Mouse (Mus musculus) hindbrain, embryonic 13.5 days (tissue): ENCODE data around the gene B4galt5. TPM values are rescaled to one million over a fixed set of nuclear protein-coding genes. Genes with fewer than 3 reads are reported as not detected.

Experiments
- ATAC-seq: fragments of 200-750 bp; cut with Nextera tagmentation; 2 replicates; pipeline ENCODE4 v1.8.0; 2017; ENCODE audit warnings: moderate TSS enrichment; ENCODE audit not compliant: low FRiP score
- H3K27ac ChIP-seq: fragments of 300-500 bp; sonication (generic); 2 replicates; pipeline ENCODE4 v1.5.1; 2015; ENCODE audit warnings: inconsistent platforms, mild to moderate bottlenecking, moderate library complexity
- H3K27me3 ChIP-seq: fragments of 300-500 bp; sonication (generic); 2 replicates; pipeline ENCODE4 v1.6.1; 2015; ENCODE audit warnings: mild to moderate bottlenecking, inconsistent platforms
- H3K36me3 ChIP-seq: fragments of 300-500 bp; sonication (generic); 2 replicates; pipeline ENCODE4 v1.6.1; 2015; ENCODE audit warnings: mild to moderate bottlenecking, inconsistent platforms
- H3K4me1 ChIP-seq: fragments of 300-500 bp; sonication (generic); replicated peaks from 2 replicates; pipeline ENCODE4 v1.6.1; 2015; ENCODE audit warnings: inconsistent platforms
- H3K4me2 ChIP-seq: fragments of 300-500 bp; sonication (generic); 2 replicates; pipeline ENCODE4 v1.6.1; 2015; ENCODE audit warnings: inconsistent platforms, mild to moderate bottlenecking, moderate library complexity
- H3K4me3 ChIP-seq: fragments of 300-500 bp; sonication (generic); 2 replicates; pipeline ENCODE4 v1.5.1; 2015; ENCODE audit warnings: mild to moderate bottlenecking, inconsistent platforms
- H3K9ac ChIP-seq: fragments of 300-500 bp; sonication (generic); 2 replicates; pipeline ENCODE4 v1.6.1; 2015; ENCODE audit warnings: mild to moderate bottlenecking, inconsistent platforms
- H3K9me3 ChIP-seq: fragments of 300-500 bp; sonication (generic); 2 replicates; pipeline ENCODE4 v1.6.1; 2016; ENCODE audit warnings: inconsistent platforms
- WGBS: fragments of 180-500 bp; shearing (Covaris S2); methylation state at CpG from one replicate; pipeline ENCODE4 v1.1.7; 2015; 5-methylcytosine and 5-hydroxymethylcytosine counted together
- polyA plus RNA-seq: library from polyadenylated mRNA; unstranded; fragments of >200 nt; fragmentation: Nextera tagmentation; extraction: Ambion mirVana; gene quantifications from 2 replicates; pipeline ENCODE4 v1.2.1, GENCODE M21; 2015

B4galt5 gene
- polyA plus RNA-seq, 1 experiment from 2014 or later, result 12.5 TPM

GRCm38 (mm10) chr2:167306626-167307541 lies 42.1 kb downstream of the B4galt5 start:
- WGBS, result 89% methylated on average over 15 of the region's 15 CpGs
- no peaks in the 10 kb centered on the region for H3K27me3 ChIP-seq
- no peaks in the 10 kb centered on the region for H3K9me3 ChIP-seq
- ATAC-seq, result 0 out of 2 replicates have a peak, but pooled peaks have one; percentile 54
- no peak overlapping the region for H3K4me3 ChIP-seq
- peak overlapping the region; percentile 71 for H3K27ac ChIP-seq
- peaks cover 15% of the 10 kb centered on the region for H3K4me1 ChIP-seq
- no peak overlapping the region for H3K4me2 ChIP-seq
- H3K9ac ChIP-seq, result 0 out of 2 replicates have a peak overlapping the region, but pooled peaks have one; percentile 8
- peaks cover 56% of the 10 kb centered on the region for H3K36me3 ChIP-seq

- H3K36me3 ChIP-seq, result peaks cover 60% of the 10 kb centered on the region
- ATAC-seq, result no peak
- no peak overlapping the region for H3K4me2 ChIP-seq
- WGBS, result 93% methylated on average over 4 of the region's 4 CpGs
- peaks cover 15% of the 10 kb centered on the region for H3K4me1 ChIP-seq
- H3K9ac ChIP-seq, result no peak overlapping the region
- no peaks in the 10 kb centered on the region for H3K27me3 ChIP-seq
- H3K27ac ChIP-seq, result no peak overlapping the region
- no peaks in the 10 kb centered on the region for H3K9me3 ChIP-seq
- H3K4me3 ChIP-seq, result no peak overlapping the region
Measured at GRCm38 (mm10) chr2:167306273-167306594, 42.7 kb downstream of the B4galt5 start.

- Histone ChIP-seq H3K27ac (no peak overlapping the region), H3K9me3 (no peaks in the 10 kb centered on the region), H3K27me3 (no peaks in the 10 kb centered on the region), H3K36me3 (peaks cover 63% of the 10 kb centered on the region), H3K4me3 (no peak overlapping the region), H3K4me2 (no peak overlapping the region), H3K4me1 (peaks cover 15% of the 10 kb centered on the region), H3K9ac (no peak overlapping the region)
- no peak for ATAC-seq
- WGBS, result 94% methylated on average over 13 of the region's 13 CpGs
Measured at GRCm38 (mm10) chr2:167305382-167306272, 43.4 kb downstream of the B4galt5 start.

GRCm38 (mm10) chr2:167304651-167305381 lies 44.2 kb downstream of the B4galt5 start:
- Histone ChIP-seq H3K36me3 (peaks cover 65% of the 10 kb centered on the region), H3K4me2 (no peak overlapping the region), H3K9ac (no peak overlapping the region), H3K27ac (no peak overlapping the region), H3K9me3 (no peaks in the 10 kb centered on the region), H3K27me3 (no peaks in the 10 kb centered on the region), H3K4me3 (no peak overlapping the region), H3K4me1 (peaks cover 20% of the 10 kb centered on the region)
- WGBS, result 91% methylated on average over 16 of the region's 16 CpGs
- no peak for ATAC-seq

DNA sequence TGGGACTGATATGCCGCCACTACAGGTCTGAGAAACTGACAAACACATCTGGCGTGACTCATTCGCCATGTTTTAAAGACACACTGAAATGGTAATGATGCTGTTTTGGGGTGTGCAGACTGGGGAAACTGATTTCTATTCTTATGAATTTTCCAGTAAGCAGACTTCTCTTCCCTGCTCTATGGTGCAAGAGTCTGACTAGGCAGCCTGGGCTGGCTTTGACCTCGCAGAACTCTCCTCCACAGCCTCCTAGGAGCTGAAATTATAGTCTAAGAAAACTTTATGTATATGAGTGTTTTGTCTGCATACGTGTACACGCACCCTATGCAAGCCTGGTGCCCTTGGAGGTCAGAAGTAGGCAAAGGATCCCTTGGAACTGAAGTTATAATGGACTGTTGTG lies 45.2 kb downstream of the B4galt5 start:
- no peak overlapping the region; the same call in 1 of the 2 replicates for H3K9ac ChIP-seq
- no peak overlapping the region for H3K4me3 ChIP-seq
- H3K36me3 ChIP-seq, result peaks cover 57% of the 10 kb centered on the region
- H3K9me3 ChIP-seq, result no peaks in the 10 kb centered on the region
- H3K4me1 ChIP-seq, result peaks cover 30% of the 10 kb centered on the region
- ATAC-seq, result no peak
- H3K27ac ChIP-seq, result no peak overlapping the region
- 90% methylated on average over 6 of the region's 6 CpGs for WGBS
- H3K4me2 ChIP-seq, result no peak overlapping the region
- H3K27me3 ChIP-seq, result no peaks in the 10 kb centered on the region

DNA sequence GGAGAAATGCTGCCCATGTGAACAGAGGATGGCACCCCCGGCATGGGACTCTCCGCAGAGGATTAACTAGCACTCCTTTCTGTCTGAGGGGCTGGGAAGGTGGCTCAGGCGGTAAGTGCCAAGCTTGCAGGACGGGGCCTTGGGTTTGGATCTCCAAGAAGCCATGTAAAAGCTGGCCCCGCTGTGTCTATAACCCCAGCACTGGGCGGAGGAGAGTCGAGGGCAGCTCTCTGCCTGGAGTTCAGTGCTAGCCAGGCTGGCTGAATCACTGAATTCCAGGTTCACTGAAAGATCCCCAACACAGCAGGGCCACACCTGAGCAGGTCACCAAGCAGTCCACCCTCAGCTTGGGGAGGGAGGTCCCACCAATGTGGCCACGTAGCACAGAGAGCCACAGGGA lies 45.8 kb downstream of the B4galt5 start:
- Histone ChIP-seq H3K27me3 (no peaks in the 10 kb centered on the region), H3K4me2 (no peak overlapping the region), H3K36me3 (peaks cover 55% of the 10 kb centered on the region), H3K4me1 (peaks cover 34% of the 10 kb centered on the region), H3K9me3 (no peaks in the 10 kb centered on the region), H3K9ac (no peak overlapping the region), H3K4me3 (no peak overlapping the region), H3K27ac (no peak overlapping the region)
- no peak for ATAC-seq
- 92% methylated on average over 8 of the region's 8 CpGs for WGBS

DNA sequence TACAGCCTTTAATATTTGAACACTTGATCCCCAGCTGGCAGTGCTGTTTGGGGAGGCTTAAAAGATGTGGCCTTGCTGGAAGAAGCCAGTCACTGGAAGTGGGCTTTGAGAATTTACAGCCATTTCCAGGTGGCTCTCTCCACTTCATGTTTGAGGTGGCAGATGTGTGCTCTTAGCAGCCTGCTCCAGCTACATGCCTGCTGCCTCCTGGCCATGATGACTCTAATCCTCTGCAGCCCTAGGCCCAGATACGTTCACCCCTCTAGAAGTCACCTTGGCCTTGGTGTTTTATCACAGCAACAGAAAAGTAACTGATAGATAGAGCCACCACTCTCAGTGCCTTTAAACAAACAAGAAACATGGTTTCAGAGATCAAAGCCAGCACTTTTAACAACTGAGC lies 46.3 kb downstream of the B4galt5 start:
- H3K9ac ChIP-seq, result peak overlapping the region; percentile 39; the same call in 1 of the 2 replicates
- 87% methylated on average over 1 of the region's 1 CpGs for WGBS
- H3K36me3 ChIP-seq, result peaks cover 55% of the 10 kb centered on the region
- no peaks in the 10 kb centered on the region for H3K9me3 ChIP-seq
- H3K4me3 ChIP-seq, result no peak overlapping the region
- H3K27ac ChIP-seq, result no peak overlapping the region
- H3K4me1 ChIP-seq, result peaks cover 30% of the 10 kb centered on the region
- H3K27me3 ChIP-seq, result no peaks in the 10 kb centered on the region
- ATAC-seq, result no peak
- no peak overlapping the region for H3K4me2 ChIP-seq

- WGBS, result 92% methylated on average over 12 of the region's 12 CpGs
- ATAC-seq, result no peak
- peaks cover 52% of the 10 kb centered on the region for H3K36me3 ChIP-seq
Measured at GRCm38 (mm10) chr2:167302031-167302430, 47.0 kb downstream of the B4galt5 start.

DNA sequence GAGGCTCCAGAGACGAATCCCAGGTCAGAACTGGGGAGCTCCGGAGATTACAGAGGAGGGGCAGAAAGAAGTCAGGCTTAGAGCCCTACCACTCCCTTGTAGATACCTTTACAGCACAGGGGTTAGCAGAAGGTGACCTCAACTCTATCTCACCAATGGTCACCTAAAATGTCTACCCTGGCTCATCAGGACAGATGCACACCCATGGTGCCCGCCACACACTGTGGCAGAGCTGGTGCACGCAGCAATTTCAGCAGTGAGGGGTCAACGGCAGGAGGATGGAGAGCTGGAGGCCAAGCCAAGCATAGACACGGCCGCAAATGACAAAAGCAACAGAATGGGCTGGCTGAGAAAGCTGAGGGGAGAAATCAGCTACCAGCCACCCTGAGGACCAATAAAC lies 47.4 kb downstream of the B4galt5 start:
- H3K4me3 ChIP-seq, result no peak overlapping the region
- H3K9ac ChIP-seq, result no peak overlapping the region
- H3K27ac ChIP-seq, result no peak overlapping the region
- ATAC-seq, result no peak
- H3K27me3 ChIP-seq, result no peaks in the 10 kb centered on the region
- H3K9me3 ChIP-seq, result no peaks in the 10 kb centered on the region
- peaks cover 48% of the 10 kb centered on the region for H3K36me3 ChIP-seq
- H3K4me1 ChIP-seq, result peaks cover 20% of the 10 kb centered on the region
- 91% methylated on average over 7 of the region's 7 CpGs for WGBS
- H3K4me2 ChIP-seq, result no peak overlapping the region

More at GRCm38 (mm10) chr2:167302031-167302430, 47.0 kb downstream of the B4galt5 start:
- H3K4me1 ChIP-seq, result peaks cover 24% of the 10 kb centered on the region
- no peak overlapping the region for H3K27ac ChIP-seq
- no peaks in the 10 kb centered on the region for H3K27me3 ChIP-seq
- H3K9me3 ChIP-seq, result no peaks in the 10 kb centered on the region
- no peak overlapping the region for H3K4me2 ChIP-seq
- no peak overlapping the region for H3K4me3 ChIP-seq
- no peak overlapping the region for H3K9ac ChIP-seq

GRCm38 (mm10) chr2:167300943-167301497 lies 48.0 kb downstream of the B4galt5 start:
- H3K4me3 ChIP-seq, result no peak overlapping the region
- no peak for ATAC-seq
- no peaks in the 10 kb centered on the region for H3K27me3 ChIP-seq
- no peaks in the 10 kb centered on the region for H3K9me3 ChIP-seq
- H3K27ac ChIP-seq, result no peak overlapping the region
- peaks cover 42% of the 10 kb centered on the region for H3K36me3 ChIP-seq
- no peak overlapping the region for H3K4me2 ChIP-seq
- H3K4me1 ChIP-seq, result peaks cover 21% of the 10 kb centered on the region
- 90% methylated on average over 21 of the region's 21 CpGs for WGBS
- H3K9ac ChIP-seq, result no peak overlapping the region

- H3K4me2 ChIP-seq, result no peak overlapping the region
- no peaks in the 10 kb centered on the region for H3K27me3 ChIP-seq
- H3K36me3 ChIP-seq, result peaks cover 34% of the 10 kb centered on the region
- peak overlapping the region; percentile 81 for H3K27ac ChIP-seq
- H3K9me3 ChIP-seq, result no peaks in the 10 kb centered on the region
- no peak overlapping the region for H3K4me3 ChIP-seq
- WGBS, result 61% methylated on average over 6 of the region's 6 CpGs
- ATAC-seq, result peak; percentile 33; the same call in 1 of the 2 replicates
- H3K4me1 ChIP-seq, result peaks cover 22% of the 10 kb centered on the region
- peak overlapping the region; percentile 15 for H3K9ac ChIP-seq
Measured at GRCm38 (mm10) chr2:167299861-167300667, 48.9 kb downstream of the B4galt5 start.
